Mouse (Mus musculus): ENCODE results near the gene Gnb2.

Gene Gnb2

GRCm38 (mm10) chr5:137533117-137533827 is at the start of gene Gnb2, which contains the start of gene Epo:
TSS of gene Gnb2 (minus strand) at chr5:137533510.
TSS of gene Epo (minus strand) at chr5:137533242.
- DNase-seq (ENCODE audit: low spot score in 2 of 2), result peak; percentile 98 to 99

- DNase-seq (ENCODE audit: low spot score in 2 of 2), result no peak
Observed at GRCm38 (mm10) chr5:137582702-137583101, 49.4 kb upstream of the Gnb2 start.

GRCm38 (mm10) chr5:137580246-137580645 is 46.9 kb upstream of the Gnb2 start:
- DNase-seq (ENCODE audit: low spot score in 2 of 2), result no peak

GRCm38 (mm10) chr5:137574470-137574901 is 41.2 kb upstream of the Gnb2 start:
- DNase-seq (ENCODE audit: low spot score in 2 of 2), result no peak

- no peak for DNase-seq (ENCODE audit: low spot score in 2 of 2)
Observed at GRCm38 (mm10) chr5:137570691-137571586, 37.6 kb upstream of the Gnb2 start.

- no peak for DNase-seq (ENCODE audit: low spot score in 2 of 2)
Observed at GRCm38 (mm10) chr5:137570181-137570580, 36.9 kb upstream of the Gnb2 start.

- DNase-seq (ENCODE audit: low spot score in 2 of 2), result no peak
Observed at GRCm38 (mm10) chr5:137569665-137570064, 36.4 kb upstream of the Gnb2 start, which contains the start of gene Tfr2. TSS of gene Tfr2 (plus strand) at chr5:137569840.

- no peak for DNase-seq (ENCODE audit: low spot score in 2 of 2)
Observed at GRCm38 (mm10) chr5:137569031-137569430, 35.7 kb upstream of the Gnb2 start.

GRCm38 (mm10) chr5:137568223-137568798 is 35.0 kb upstream of the Gnb2 start:
- DNase-seq (ENCODE audit: low spot score in 2 of 2), result no peak

- no peak for DNase-seq (ENCODE audit: low spot score in 2 of 2)
Observed at GRCm38 (mm10) chr5:137566416-137566815, 33.1 kb upstream of the Gnb2 start.

GRCm38 (mm10) chr5:137565744-137566143 is 32.4 kb upstream of the Gnb2 start:
- no peak for DNase-seq (ENCODE audit: low spot score in 2 of 2)

GRCm38 (mm10) chr5:137562965-137563364 is 29.7 kb upstream of the Gnb2 start:
- no peak for DNase-seq (ENCODE audit: low spot score in 2 of 2)

- DNase-seq (ENCODE audit: low spot score in 2 of 2), result no peak
Observed at GRCm38 (mm10) chr5:137561556-137561955, 28.2 kb upstream of the Gnb2 start.

- no peak for DNase-seq (ENCODE audit: low spot score in 2 of 2)
Observed at GRCm38 (mm10) chr5:137553898-137554297, 20.6 kb upstream of the Gnb2 start.

GRCm38 (mm10) chr5:137553411-137553837 is 20.1 kb upstream of the Gnb2 start, which contains the start of gene Actl6b:
TSS of gene Actl6b (plus strand) at chr5:137553517.
- DNase-seq (ENCODE audit: low spot score in 2 of 2), result peak; percentile 68 to 78

- no peak for DNase-seq (ENCODE audit: low spot score in 2 of 2)
Observed at GRCm38 (mm10) chr5:137553000-137553399, 19.7 kb upstream of the Gnb2 start.

- DNase-seq (ENCODE audit: low spot score in 2 of 2), result peak in 1 of 2 experiments; percentile 36
Observed at GRCm38 (mm10) chr5:137551119-137551518, 17.8 kb upstream of the Gnb2 start.

GRCm38 (mm10) chr5:137549840-137550239 is 16.5 kb upstream of the Gnb2 start:
- DNase-seq (ENCODE audit: low spot score in 2 of 2), result no peak

GRCm38 (mm10) chr5:137545596-137545995 is 12.3 kb upstream of the Gnb2 start:
- no peak for DNase-seq (ENCODE audit: low spot score in 2 of 2)

- DNase-seq (ENCODE audit: low spot score in 2 of 2), result peak in 1 of 2 experiments; percentile 45
Observed at GRCm38 (mm10) chr5:137544926-137545325, 11.6 kb upstream of the Gnb2 start.

GRCm38 (mm10) chr5:137541768-137542540 is 8.6 kb upstream of the Gnb2 start:
- peak in 1 of 2 experiments; percentile 36 for DNase-seq (ENCODE audit: low spot score in 2 of 2)
